Mouse (Mus musculus) brain, embryonic 14.5 days (tissue): ENCODE data around the gene Tns3.

Source experiments
- CTCF ChIP-seq: fragments of 200-500 bp; IDR thresholded peaks from 2 replicates; pipeline ENCODE4 v1.5.1; 2012; ENCODE audit warnings: inconsistent platforms, mild to moderate bottlenecking, moderate library complexity, borderline replicate concordance; ENCODE audit not compliant: insufficient read depth, insufficient read length; ENCODE audit errors: extremely low read depth
- POLR2A ChIP-seq: fragments of 200-500 bp; IDR thresholded peaks from 2 replicates; pipeline ENCODE4 v1.6.1; 2012; ENCODE audit warnings: mild to moderate bottlenecking, inconsistent platforms, borderline replicate concordance; ENCODE audit not compliant: poor library complexity, insufficient read depth, insufficient read length, severe bottlenecking; ENCODE audit errors: extremely low read depth

GRCm38 (mm10) chr11:8451597-8452201 is 212.6 kb downstream of the Tns3 start:
- TF ChIP-seq POLR2A (no peak), CTCF (no peak)
